Mouse (Mus musculus) thymus, postnatal 0 days (tissue): ENCODE results near the gene Itih1. TPM values are rescaled to one million over a fixed set of nuclear protein-coding genes. Genes with fewer than 3 reads are reported as not detected.
A peak's percentile ranks its signal among the peaks of the same experiment; 100 is the strongest.

Experiments used
- DNase-seq: peaks from one replicate; pipeline ENCODE4 v3.0.0-alpha.2; 2015; ENCODE audit warnings: low spot score
- polyA plus RNA-seq: library from polyadenylated mRNA; unstranded; fragments of >200 nt; fragmentation: Nextera tagmentation; extraction: Ambion mirVana; gene quantifications from 2 replicates; pipeline ENCODE4 v1.2.1, GENCODE M21; 2015

The Itih1 gene
- polyA plus RNA-seq, result 0.04 TPM in 1 of 2 replicates, not detected in the other

DNA sequence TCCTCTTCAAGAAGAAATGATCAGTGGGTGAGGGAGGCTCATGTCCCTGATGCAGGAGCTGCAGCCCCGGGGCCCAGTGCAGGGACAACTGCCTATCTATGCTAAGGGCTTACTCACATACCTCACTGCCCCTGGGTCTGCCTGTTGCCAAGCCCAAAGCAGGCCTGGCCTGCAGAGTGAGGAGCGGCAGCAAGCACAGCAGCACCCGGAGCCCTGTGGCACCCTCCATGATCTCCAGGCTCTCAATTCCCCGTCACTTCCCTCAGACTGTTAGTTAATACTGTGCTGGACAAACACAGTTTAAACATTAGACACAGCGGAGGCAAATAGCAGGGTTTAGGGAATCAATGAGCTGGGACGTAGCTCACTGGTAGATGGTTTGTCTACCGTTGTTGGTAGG lies at the start of gene Itih1:
TSS of gene Itih1 (minus strand) at position 252 of the 400 bp plus-strand sequence.
- DNase-seq, result no peak

DNA sequence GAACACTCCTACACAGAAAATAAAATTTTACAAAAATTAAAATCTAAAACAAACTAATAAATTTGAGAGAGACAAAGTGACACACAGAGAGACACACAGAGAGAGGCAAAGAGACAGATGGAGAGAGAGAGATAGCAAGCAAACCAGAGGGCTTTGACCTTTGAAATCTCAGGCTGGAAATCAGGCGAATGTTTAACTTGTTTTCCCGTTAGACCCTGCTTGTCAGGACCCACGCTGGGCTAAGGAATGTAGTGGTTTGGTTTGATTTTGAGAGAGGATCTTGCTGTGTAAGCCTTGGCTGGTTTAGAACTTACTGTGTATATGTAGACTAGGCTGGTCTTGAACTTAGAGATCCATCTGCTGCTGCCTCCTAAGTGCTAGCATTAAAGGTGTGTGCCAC lies 33.1 kb upstream of the Itih1 start:
- DNase-seq, result no peak

DNA sequence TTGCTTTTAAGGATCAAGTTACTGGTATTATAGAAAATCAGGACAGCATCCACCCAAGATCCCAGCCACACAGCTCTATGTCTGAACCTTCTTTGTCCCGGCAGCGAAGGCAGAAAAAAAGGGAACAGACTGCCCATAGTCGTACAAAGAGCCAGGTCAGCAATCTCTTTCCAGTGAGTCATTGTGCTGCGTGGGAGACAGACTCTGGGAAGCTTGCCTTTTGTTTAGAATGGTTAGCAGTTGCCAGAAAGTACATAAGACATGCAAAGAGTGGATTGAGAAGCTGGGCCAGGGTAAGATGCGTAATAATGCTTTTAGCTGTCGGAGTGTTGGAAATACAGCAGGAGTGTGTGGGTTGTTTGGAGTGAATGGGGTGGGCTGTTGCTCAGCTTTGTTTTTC lies 31.1 kb upstream of the Itih1 start:
- DNase-seq, result no peak

DNA sequence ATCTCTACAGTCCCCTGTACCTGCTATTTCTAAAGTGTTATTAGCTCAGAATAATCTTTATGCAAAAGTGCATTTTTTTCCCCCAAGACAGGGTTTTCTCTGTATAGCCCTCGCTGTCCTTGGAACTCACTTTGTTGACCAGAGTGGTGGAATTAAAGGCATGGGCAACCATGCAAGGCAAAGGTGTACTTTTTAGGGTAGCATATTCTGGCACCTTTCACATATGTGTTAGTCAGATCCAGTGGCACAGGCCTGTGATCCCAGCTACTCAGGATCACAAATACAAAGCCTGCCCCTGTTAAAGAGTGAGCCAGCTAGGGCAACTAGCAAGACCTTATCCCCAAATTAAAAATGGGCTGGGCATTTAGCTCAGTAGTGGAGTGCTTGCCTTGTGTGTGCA lies 17.3 kb upstream of the Itih1 start:
- no peak for DNase-seq

DNA sequence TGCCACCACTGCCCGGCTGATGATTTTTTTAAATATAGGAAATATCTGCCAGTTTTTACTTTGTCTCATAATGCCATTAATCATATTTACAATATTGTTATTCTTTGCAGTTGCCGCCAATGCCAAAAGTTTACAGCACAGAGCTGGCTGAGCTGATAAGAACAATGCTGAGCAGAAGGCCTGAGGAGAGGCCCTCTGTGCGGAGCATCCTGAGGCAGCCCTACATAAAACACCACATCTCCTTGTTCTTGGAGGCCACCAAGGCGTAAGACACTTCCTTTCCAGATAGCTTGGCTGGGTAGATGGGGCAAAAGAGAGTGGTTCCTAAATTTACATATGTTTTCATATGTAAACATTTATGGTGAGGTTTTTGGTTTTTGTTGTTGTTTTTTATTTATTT lies 15.9 kb upstream of the Itih1 start:
- no peak for DNase-seq

DNA sequence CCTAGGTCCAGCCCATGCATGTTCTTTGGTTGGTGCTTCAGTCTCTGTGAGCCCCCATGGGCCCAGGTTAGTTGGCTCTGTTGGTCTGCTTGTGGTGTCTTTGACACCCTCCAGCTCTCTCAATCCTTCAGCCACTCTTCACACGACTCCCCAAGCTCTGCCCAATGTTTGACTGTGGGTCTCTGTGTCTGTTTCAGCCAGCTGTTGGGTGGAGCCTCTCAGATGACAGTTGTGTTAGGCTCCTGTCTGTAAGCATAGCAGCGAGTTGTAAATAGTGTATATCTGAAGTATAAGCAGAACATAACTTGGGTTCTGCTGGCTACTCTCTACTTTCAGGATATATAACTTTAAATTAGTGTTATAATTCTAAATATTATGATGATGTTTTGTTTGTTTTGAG lies 15.4 kb upstream of the Itih1 start:
- no peak for DNase-seq

DNA sequence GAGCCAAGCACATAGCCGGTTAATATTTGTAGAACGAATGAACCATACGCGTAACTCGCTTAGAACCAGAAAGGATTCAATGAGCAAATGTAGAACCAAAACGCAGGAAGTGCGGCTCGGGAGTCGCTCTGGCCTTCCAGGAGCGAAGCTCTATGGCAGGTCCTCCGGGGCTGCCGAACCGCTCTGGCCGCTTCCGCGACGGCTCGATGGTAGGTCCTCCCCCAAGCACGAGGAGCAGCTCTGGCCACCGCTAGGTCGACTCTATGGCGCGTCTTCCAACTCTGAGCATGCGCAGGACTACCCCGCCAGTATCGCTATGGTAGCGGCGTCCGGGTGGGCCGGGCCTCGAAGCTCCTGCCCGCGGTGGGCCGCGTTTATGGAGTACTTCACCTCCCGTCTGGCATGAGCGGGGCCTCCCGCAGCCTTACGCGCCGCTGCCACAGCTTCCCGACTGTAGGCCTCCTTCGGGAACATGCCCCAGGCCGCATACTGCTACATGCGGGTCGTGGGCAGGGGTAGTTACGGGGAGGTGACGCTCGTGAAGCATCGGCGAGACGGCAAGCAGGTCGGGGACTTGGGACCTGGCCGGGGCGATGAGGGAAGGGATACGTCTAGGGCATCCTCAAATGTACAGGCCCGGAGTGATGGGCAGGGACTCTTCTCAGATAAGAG lies 8.2 kb upstream of the Itih1 start, which contains the start of gene Nek4:
TSS of gene Nek4 (plus strand) at position 224 of the 672 bp plus-strand sequence.
- peak; percentile 97 for DNase-seq

DNA sequence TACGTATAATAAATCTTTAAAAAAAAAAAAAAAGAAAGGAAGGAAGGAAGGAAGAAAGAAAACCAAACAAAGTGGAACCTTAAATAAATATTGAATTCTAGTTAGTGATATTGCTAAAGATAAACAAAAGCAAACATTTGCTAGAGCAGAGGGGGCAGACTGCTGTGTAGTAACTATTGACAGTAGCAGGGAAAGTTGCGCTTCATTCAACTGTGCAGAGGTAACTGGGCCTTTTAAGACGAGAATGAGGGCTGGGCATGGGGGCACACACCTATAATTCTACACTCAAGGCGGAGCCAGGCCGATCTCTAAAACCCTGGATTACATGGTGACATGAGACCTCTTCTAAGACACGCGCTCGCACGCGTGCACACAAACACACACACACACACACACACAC lies 6.9 kb upstream of the Itih1 start:
- no peak for DNase-seq

DNA sequence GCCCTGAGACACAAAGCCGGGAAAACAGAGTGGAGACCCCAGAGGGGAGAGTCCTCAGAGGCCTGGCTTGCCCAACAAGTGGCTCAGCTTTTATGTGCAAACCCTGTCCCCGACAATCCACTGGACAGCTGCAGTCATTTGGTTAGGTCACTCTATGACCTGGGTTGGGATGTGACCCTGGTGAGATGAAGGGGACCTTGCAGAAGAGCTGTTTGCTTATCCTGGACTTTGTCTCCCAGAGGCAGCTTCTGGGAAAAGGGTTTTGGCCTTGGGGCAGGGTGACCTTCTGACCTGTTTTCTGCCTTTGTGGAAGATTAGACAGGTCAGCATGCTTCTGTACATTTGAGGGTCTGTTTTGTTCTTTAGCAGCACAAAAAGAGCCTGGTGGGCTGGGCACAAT lies 1.7 kb upstream of the Itih1 start:
- no peak for DNase-seq

DNA sequence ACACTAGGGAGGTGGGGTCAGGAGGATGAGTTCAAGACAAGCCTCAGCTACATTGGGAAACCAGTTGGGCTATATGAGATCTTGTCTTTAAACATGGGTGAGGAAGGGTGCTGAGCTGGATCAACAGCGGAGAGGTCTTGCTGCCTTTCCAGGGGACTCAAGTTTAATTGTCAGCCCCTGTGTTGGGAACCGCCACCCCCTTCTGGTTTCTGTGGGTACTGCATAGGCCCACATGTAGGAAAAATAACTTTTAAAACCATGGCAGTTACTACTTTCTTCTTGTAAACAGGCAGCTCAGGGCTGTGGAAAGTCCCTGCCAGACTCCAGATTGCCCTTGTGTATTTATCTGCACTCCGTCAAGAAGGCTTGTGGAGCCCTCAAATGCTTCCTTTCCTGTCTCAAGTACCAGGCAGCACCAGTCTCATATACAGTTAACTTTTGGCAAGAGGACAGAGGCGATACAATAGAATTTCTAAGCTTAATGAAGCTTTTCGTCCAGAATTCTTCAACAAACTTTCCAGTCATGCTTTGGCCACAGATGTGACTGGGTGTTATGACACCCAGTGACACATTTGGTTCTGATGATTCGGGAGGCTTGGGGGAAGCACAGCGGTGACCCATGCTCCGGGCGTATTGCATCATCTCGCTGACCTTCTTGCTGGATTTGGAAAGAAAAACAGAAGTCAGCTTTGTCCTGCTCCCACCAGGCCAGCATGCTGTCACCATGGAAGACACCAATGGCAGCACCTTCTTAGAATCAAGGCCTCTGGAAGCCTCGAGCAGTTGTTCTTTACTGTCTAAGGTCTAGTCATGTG lies 978 bp upstream of the Itih1 start:
- peak; percentile 38 for DNase-seq

DNA sequence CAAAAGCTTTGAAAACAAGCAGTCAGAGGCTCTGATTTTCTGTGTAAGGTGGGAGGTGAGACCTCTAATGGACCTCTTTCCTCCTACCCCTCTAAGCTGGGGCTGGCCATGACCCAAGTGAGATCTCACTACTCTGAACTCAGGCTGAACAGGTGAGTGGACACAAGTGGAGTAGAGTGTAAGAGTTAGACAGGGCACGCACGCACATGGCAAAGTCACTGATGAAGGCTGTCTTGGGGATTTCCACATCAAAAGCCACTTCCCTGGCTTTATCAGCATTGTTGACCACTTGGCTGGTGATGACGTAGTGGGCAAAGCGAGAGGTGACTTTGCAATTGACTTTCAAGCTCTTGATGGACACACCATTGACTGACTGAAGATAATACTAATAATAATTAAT lies 835 bp downstream of the Itih1 start:
- DNase-seq, result no peak

DNA sequence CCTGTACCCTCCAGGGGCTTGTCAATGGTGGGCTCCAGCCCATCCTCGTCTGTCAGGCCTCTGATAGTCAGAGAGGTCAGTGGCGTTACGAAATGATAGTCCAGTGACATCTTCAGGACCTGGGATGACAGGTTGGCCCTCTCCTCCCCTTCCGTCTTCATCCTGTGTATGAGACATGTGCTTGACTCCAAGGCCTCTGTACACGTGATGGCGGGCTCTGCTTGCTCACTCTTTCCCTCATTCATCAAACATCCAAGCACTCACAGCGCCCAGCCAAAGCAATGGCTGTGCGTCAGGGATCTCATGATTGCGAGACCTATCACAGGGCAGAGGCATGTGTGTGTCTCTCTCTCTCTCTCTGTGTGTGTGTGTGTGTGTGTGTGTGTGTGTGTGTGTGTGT lies 9.7 kb downstream of the Itih1 start:
- no peak for DNase-seq

DNA sequence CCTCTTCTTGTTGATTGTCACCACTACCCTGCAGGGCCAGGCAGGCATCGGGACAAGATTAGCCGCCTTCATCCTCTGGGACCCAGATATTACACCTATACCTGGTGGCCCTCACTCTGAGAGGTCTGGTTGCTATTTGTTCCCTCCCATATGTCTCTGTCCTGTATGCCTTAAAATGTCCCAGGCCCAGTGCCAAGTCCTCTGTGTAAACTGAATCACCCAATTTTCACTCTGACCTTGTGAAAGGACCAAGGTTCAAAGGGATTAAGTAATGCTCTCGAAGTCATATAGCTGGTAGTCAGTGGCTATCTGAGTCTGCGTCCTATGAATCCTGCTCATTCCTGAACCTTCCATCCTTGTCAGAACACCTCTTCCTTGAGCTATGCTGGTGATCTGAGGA lies 12.7 kb downstream of the Itih1 start:
- DNase-seq, result no peak

DNA sequence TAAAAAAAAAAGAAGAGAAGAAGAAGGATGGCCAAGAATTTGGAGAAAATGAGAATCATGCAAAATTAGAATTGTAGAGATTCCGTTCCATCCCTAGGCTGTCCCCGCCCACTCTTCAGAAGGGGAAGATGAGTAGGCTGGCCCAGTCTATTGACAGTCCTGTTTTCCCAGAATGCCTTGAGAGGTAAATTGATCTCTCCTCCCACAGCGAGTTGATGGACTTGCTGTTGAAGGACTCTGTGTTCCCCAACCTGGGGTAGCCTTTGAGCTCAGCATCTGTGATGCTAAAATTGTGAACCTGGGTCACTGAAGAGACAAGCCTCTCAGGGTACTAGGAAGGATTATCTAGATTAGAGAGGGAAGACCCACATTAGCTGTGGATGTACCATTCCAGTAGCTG lies 17.6 kb downstream of the Itih1 start:
- DNase-seq, result no peak

DNA sequence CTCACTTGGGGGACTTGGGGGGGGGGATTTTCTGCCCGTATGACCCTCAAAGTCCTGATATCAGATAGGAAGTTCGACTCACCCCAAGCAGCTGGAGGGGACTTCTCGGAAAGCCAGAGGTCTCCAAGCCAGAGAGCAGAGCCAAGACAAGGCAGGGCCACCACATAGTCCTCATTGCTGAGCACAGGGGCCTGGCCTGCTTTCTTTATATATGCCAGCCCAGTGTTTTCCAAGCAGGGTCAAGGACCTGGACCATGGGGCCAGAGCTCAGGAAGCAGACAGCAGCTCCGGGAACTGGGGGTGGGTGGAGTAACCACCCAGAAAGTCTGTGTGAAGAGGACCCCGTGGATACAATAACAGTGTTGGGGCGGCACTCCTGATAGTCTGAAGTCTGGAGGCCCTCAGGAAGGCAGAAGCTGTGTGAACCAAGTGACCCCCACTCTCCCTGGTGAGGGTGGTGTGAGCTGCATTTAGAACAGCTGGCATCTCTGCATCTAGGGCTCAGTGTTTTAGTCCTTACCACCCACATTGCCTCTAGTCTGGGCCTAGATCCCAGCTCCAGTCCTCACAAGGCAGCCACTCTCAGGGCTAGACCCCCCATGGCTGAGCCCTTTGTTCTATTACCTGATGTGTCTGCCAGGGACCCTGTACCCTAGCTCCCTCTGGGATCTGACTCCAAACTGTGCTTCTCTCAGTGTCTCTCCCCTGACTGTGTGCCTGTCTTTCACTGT lies 19.5 kb downstream of the Itih1 start, which contains the start of gene Itih3:
TSS of gene Itih3 (minus strand) at position 386 of the 731 bp plus-strand sequence.
- DNase-seq, result no peak

DNA sequence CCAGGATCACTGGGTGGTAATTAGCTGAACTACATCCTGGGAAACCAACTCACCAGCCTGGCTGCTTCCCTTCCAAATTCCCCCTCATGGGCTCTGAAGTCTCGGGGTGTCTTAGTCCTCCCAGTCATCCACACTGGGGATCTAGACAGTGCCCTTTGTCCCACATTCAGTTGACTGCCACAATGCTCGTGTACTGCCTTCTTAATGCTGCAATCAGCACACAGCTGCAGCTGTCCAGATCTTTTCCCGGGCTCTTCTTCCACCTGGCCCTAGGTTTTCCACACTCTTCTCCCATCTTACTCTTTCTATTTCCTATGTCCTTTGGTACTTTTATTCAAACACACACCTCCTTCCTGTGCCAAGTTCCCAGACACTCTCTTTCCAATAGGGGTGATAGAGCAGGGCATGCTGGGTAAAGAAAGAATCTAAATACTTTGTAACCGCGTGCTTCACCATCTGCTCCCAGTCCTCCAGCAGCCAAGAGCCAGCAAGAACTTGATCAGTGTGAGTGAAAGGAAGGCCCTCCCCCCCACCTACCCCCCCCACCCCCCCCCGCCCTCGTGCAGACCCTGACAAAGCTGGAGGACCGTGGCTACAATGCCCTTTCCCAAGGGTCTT lies 20.9 kb downstream of the Itih1 start:
- no peak for DNase-seq

DNA sequence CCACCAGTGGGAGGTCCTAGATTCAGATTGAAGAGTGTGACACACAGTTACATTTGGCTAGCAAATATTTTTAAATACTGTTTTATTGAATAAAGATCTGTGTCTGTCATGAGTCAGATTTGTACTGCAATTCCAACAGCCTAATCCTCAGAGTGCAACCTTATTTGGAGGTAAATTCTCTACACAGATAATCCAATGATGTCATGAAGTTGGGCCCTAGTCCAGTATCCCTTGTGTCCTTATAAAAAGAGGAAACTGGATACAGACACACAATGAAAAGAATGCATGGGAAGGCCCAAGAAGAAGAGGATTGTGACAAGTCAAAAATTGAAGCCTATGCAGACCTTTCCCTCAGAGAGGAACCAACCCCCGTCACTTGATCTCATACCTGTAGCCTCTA lies 26.6 kb downstream of the Itih1 start:
- DNase-seq, result no peak

DNA sequence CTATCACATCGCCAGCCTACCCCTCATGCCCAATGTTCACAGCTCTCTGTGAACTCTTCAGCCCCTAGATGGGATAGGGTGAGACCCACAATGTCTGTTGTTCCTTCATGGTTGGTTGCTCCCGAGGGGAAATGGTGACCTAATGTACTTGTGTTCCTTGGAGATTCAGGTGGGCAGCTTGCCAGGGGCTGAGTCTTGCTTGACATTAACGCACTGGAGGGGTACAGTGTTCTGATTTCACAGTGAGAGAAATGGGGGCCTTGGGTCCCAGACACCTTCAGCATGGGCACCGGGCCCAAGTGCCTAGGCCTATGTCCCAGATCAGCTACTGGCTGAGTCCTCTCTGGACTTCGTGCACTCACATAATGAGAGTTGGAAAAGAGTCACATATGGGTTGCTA lies 29.7 kb downstream of the Itih1 start:
- DNase-seq, result no peak

DNA sequence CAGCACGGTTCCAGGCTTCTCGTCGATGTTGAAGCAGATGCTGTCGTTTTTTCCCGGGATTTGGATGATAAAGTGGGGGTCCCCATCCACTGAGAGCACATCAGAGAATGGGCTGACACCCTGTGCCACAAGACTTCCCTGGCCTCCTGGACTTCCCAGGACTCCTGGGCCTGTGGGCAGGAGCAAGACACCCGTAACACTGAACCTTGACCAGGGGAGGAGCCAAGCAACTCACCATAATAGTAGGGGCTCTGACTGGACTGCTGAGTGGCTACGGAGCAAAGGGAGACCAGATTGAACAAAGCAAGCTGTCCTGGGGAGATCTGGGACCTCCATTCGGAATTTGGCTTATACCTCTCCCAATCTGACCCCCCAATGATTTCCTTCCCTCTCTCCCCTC lies 30.4 kb downstream of the Itih1 start:
- DNase-seq, result no peak

DNA sequence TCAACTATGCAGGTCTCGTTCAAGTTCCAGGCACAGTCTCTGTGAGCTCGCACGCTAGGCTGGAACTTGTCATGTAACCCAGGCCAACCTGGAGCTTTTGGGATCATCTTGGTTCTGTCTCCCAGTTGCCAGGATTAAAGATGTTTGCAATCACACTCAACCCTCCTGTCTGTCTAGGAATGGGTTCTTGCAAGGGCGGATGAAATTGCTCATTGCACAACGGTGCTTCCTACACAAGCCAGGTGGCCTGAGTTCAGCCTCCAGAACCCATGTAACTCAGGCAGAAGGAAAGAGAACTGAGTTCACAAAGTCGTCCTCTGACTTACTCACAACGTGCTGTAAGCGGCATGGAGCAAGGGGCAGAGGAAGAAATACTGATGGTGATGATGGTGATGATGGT lies 31.9 kb downstream of the Itih1 start:
- no peak for DNase-seq

DNA sequence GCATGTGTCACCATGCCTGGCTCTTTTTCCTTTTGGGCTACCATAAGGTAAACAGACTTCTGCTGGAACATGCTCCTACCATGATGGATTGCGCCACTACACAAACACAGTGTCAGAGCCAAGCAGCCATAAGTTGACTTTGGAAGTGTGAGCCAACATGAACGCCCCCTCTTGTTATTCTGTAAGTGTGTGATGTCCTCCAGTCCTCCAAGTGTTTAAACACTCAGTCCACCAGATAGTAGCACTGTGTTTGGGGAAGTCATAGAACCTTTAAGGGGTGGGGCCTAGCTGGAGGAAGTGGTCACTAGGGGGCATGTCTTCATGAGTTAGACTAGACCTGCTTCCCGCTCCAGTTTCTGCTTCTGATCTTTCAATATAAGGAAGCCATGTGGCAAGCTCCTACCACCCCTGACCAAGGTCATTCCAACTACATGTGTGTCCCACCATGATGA lies 35.2 kb downstream of the Itih1 start:
- DNase-seq, result no peak

DNA sequence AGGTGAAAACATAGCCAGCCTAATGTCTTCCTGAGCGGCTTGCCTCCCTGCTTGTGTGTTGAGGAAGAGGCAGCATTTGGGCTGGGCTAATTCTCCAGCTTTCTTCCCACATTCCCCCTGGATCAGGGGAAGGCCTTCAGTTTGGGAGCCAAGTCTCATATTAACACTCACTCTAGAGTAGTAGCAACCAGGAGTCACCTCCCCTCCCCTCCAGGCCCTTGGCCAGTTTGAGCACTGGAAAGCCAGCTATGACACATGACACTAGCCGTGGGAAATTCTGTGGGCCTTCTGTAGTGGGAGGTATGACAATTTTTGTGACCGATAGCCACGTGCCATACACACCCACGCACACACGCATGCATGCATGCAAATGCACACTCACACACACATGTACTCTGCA lies 37.1 kb downstream of the Itih1 start:
- no peak for DNase-seq
